Mouse (Mus musculus): Measurements from ENCODE around the gene Lrrc8c. TPM values are rescaled to one million over a fixed set of nuclear protein-coding genes. Genes with fewer than 3 reads are reported as not detected.

The Lrrc8c gene
- polyA plus RNA-seq, 1 experiment from 2014 or later = 11.0 TPM

GRCm38 (mm10) chr5:105649514-105650001 is 130.4 kb downstream of the Lrrc8c start:
- Histone ChIP-seq H3K4me1 (no peaks in the 10 kb centered on the region), H3K27me3 (no peaks in the 10 kb centered on the region; the same call in 1 of the 2 replicates), H3K9me3 (no peaks in the 10 kb centered on the region), H3K36me3 (no peaks in the 10 kb centered on the region), H3K27ac (replicated peaks) (no peak overlapping the region), H3K4me3 (no peak overlapping the region), H3K9ac (replicated peaks) (no peak overlapping the region), H3K4me2 (replicated peaks) (no peak overlapping the region)
- no peak for ATAC-seq (ENCODE audit: low FRiP score, low read depth)
- 90% methylated on average over 10 of the region's 10 CpGs for WGBS

- WGBS = 91% methylated on average over 8 of the region's 8 CpGs
- Histone ChIP-seq H3K27me3 (no peaks in the 10 kb centered on the region; the same call in 1 of the 2 replicates), H3K4me1 (peaks cover 8% of the 10 kb centered on the region; the same call in 1 of the 2 replicates), H3K4me2 (replicated peaks) (no peak overlapping the region), H3K27ac (replicated peaks) (no peak overlapping the region), H3K4me3 (no peak overlapping the region), H3K9ac (replicated peaks) (no peak overlapping the region), H3K9me3 (no peaks in the 10 kb centered on the region), H3K36me3 (no peaks in the 10 kb centered on the region)
- no peak for ATAC-seq (ENCODE audit: low FRiP score, low read depth)
Observed at GRCm38 (mm10) chr5:105650728-105651479, 131.7 kb downstream of the Lrrc8c start.

GRCm38 (mm10) chr5:105651561-105651991 is 132.4 kb downstream of the Lrrc8c start:
- peaks cover 8% of the 10 kb centered on the region; the same call in 1 of the 2 replicates for H3K4me1 ChIP-seq
- H3K27ac ChIP-seq (replicated peaks) = no peak overlapping the region
- no peaks in the 10 kb centered on the region for H3K36me3 ChIP-seq
- no peak overlapping the region for H3K9ac ChIP-seq (replicated peaks)
- no peak overlapping the region for H3K4me2 ChIP-seq (replicated peaks)
- H3K9me3 ChIP-seq = no peaks in the 10 kb centered on the region
- WGBS = 81% methylated on average over 11 of the region's 11 CpGs
- H3K4me3 ChIP-seq = no peak overlapping the region
- ATAC-seq (ENCODE audit: low FRiP score, low read depth) = no peak
- no peaks in the 10 kb centered on the region; the same call in 1 of the 2 replicates for H3K27me3 ChIP-seq

GRCm38 (mm10) chr5:105654237-105655063 is 135.3 kb downstream of the Lrrc8c start:
- 27% methylated on average over 15 of the region's 15 CpGs for WGBS
- Histone ChIP-seq H3K4me2 (replicated peaks) (no peak overlapping the region), H3K4me1 (peaks cover 8% of the 10 kb centered on the region; the same call in 1 of the 2 replicates), H3K9ac (replicated peaks) (no peak overlapping the region), H3K4me3 (no peak overlapping the region), H3K36me3 (no peaks in the 10 kb centered on the region), H3K9me3 (no peaks in the 10 kb centered on the region), H3K27me3 (no peaks in the 10 kb centered on the region; the same call in 1 of the 2 replicates), H3K27ac (replicated peaks) (no peak overlapping the region)
- peak; percentile 80 for ATAC-seq (ENCODE audit: low FRiP score, low read depth)

GRCm38 (mm10) chr5:105655100-105655734 is 136.0 kb downstream of the Lrrc8c start:
- 67% methylated on average over 12 of the region's 12 CpGs for WGBS
- H3K27ac ChIP-seq (replicated peaks) = no peak overlapping the region
- no peak overlapping the region for H3K9ac ChIP-seq (replicated peaks)
- H3K4me1 ChIP-seq = peaks cover 8% of the 10 kb centered on the region; the same call in 1 of the 2 replicates
- H3K36me3 ChIP-seq = no peaks in the 10 kb centered on the region
- H3K27me3 ChIP-seq = no peaks in the 10 kb centered on the region; the same call in 1 of the 2 replicates
- H3K9me3 ChIP-seq = no peaks in the 10 kb centered on the region
- no peak overlapping the region for H3K4me3 ChIP-seq
- H3K4me2 ChIP-seq (replicated peaks) = no peak overlapping the region
- ATAC-seq (ENCODE audit: low FRiP score, low read depth) = peak; percentile 50; the same call in 1 of the 2 replicates

GRCm38 (mm10) chr5:105661894-105662293 is 142.7 kb downstream of the Lrrc8c start:
- no peaks in the 10 kb centered on the region for H3K27me3 ChIP-seq
- WGBS = 90% methylated on average over 5 of the region's 5 CpGs
- no peaks in the 10 kb centered on the region for H3K4me1 ChIP-seq
- no peaks in the 10 kb centered on the region for H3K36me3 ChIP-seq
- H3K27ac ChIP-seq (replicated peaks) = no peak overlapping the region
- no peak overlapping the region for H3K4me2 ChIP-seq (replicated peaks)
- H3K4me3 ChIP-seq = no peak overlapping the region
- no peaks in the 10 kb centered on the region for H3K9me3 ChIP-seq
- no peak overlapping the region for H3K9ac ChIP-seq (replicated peaks)
- ATAC-seq (ENCODE audit: low FRiP score, low read depth) = no peak

Other genes starting within 250 kb of the Lrrc8c start
- 0.21 TPM in 1 of 2 replicates, not detected in the other for gene Gm43302, start 225.7 kb upstream of the Lrrc8c start, polyA plus RNA-seq (2016; fragmentation: Nextera tagmentation; extraction: Ambion mirVana)
- gene Gbp6, start 225.7 kb upstream of the Lrrc8c start, polyA plus RNA-seq (2016; fragmentation: Nextera tagmentation; extraction: Ambion mirVana) = 1.9 and 2.0 TPM in 2 replicates
- gene Lrrc8b, start 103.6 kb upstream of the Lrrc8c start, polyA plus RNA-seq (2016; fragmentation: Nextera tagmentation; extraction: Ambion mirVana) = 11.5 and 12.4 TPM in 2 replicates
- gene Lrrc8d, start 180.6 kb downstream of the Lrrc8c start, polyA plus RNA-seq (2016; fragmentation: Nextera tagmentation; extraction: Ambion mirVana) = 34.7 and 35.7 TPM in 2 replicates

Data from midbrain, embryonic 12.5 days (tissue).